Mouse (Mus musculus): Measurements from ENCODE around the gene Sord. TPM values are rescaled to one million over a fixed set of nuclear protein-coding genes. Genes with fewer than 3 reads are reported as not detected.

The Sord gene
- polyA plus RNA-seq, 1 experiment from 2014 or later, result 30.0 TPM

DNA sequence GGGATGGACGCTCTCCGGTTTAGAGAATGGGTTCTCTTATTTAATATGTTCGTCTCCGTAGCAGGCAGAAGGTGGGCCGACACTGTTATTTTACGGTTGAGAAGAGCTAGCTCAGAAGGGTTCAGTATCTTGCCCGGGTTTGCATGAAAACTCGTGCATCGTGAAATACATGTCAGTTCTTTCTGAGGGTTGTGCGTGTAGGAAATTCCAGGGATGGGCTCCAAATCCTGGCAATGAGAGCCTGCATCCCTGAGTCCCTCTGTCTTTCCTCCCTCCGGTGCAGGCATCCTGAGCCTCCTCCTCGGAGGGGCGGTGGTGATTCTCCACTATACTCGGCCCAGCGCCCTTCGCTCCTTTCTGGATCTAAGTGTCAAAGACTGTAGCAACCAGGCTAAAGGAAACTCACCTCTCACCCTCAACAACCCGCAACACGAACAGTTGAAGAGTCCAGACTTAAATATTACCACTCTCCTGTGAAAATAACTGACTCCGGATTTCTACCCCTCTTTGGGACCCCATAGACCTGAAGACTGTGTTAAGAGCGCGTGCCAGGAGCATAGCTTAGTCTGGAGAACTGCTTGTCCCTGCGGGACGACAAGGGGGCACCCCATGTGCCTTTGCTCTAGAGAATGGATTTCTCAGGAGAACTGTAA is 67.5 kb downstream of the Sord start:
- peak overlapping the region; percentile 24 for H3K4me3 ChIP-seq (ENCODE audit: low read depth, low read length)
- no peak overlapping the region for H3K9ac ChIP-seq (replicated peaks; ENCODE audit: low read depth, low read length)
- no peak for ATAC-seq (ENCODE audit: insufficient number of reproducible peaks, insufficient read depth, low FRiP score, low read depth)
- peaks cover 63% of the 10 kb centered on the region for H3K27me3 ChIP-seq (ENCODE audit: control insufficient read depth, insufficient read depth, low read length)
- 10% methylated on average over 23 of the region's 23 CpGs for WGBS
- peak overlapping the region; percentile 66 for H3K4me2 ChIP-seq (replicated peaks; ENCODE audit: low read depth, low read length)
- no peaks in the 10 kb centered on the region for H3K9me3 ChIP-seq (ENCODE audit: control insufficient read depth, low read depth, low read length)
- peaks cover 15% of the 10 kb centered on the region; the same call in 1 of the 2 replicates for H3K4me1 ChIP-seq (ENCODE audit: control insufficient read depth, insufficient read depth, low read length)
- no peak overlapping the region for H3K27ac ChIP-seq (ENCODE audit: low read length)
- no peaks in the 10 kb centered on the region for H3K36me3 ChIP-seq (ENCODE audit: control insufficient read depth, insufficient read depth, low read length)

DNA sequence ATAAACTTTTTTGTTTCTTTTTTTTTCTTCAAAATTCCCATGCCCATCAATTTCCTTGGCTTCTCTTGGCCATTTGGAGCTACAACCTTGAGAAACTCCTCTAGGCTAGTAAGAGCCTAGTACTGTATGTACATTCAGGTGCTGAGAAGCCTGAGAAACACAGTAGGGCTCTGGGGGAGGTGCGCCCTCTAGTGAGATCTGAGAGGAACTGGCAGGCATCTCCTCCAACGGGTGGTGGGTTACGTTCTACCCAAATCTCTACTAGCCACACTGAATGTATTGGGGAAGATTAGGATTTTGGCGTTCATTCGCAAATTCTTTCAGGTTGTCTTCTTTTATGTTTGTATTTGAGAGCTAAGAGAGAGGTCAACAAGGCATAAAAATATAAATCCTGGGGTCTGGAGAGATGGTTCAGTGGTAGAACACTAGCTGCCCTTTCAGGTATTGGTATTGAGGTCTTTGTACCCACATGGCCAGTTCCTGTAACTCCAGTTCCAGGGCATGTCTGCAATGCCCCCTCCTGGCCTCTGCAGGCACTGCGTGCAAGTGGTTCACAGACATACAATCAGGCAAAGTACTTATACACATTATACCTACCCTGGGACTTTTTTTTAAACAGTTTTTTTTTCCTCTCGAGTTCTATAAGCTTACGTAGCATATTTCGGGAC is 68.2 kb downstream of the Sord start:
- H3K27me3 ChIP-seq (ENCODE audit: control insufficient read depth, insufficient read depth, low read length), result peaks cover 60% of the 10 kb centered on the region
- H3K9me3 ChIP-seq (ENCODE audit: control insufficient read depth, low read depth, low read length), result no peaks in the 10 kb centered on the region
- peaks cover 15% of the 10 kb centered on the region; the same call in 1 of the 2 replicates for H3K4me1 ChIP-seq (ENCODE audit: control insufficient read depth, insufficient read depth, low read length)
- WGBS, result 10% methylated on average over 9 of the region's 9 CpGs
- no peak for ATAC-seq (ENCODE audit: insufficient number of reproducible peaks, insufficient read depth, low FRiP score, low read depth)
- no peak overlapping the region for H3K9ac ChIP-seq (replicated peaks; ENCODE audit: low read depth, low read length)
- no peak overlapping the region; the same call in 1 of the 2 replicates for H3K4me3 ChIP-seq (ENCODE audit: low read depth, low read length)
- no peak overlapping the region for H3K27ac ChIP-seq (ENCODE audit: low read length)
- no peaks in the 10 kb centered on the region for H3K36me3 ChIP-seq (ENCODE audit: control insufficient read depth, insufficient read depth, low read length)
- H3K4me2 ChIP-seq (replicated peaks; ENCODE audit: low read depth, low read length), result no peak overlapping the region

DNA sequence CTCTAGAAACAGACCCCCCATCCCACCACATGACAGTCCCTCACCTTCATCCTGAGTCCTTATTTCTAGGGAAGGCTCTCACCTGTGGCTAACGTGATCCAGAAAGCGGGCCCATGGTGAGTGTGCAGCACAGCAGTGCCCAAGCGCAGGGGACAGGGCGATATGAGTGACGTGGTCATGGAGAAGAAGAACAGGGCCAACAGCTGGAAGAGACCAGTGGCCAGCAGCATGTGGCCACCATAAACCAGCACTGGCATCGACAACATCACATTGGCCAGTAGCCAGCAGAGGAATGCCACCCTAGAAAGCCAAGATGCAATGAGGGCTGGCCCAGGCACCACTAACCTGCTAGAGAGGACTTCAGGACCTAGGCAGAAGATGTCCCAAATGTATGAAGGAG is 70.0 kb downstream of the Sord start:
- Histone ChIP-seq H3K27me3 (ENCODE audit: control insufficient read depth, insufficient read depth, low read length) (peaks cover 47% of the 10 kb centered on the region), H3K9ac (replicated peaks; ENCODE audit: low read depth, low read length) (no peak overlapping the region), H3K4me1 (ENCODE audit: control insufficient read depth, insufficient read depth, low read length) (peaks cover 7% of the 10 kb centered on the region; the same call in 1 of the 2 replicates), H3K4me2 (replicated peaks; ENCODE audit: low read depth, low read length) (no peak overlapping the region), H3K27ac (ENCODE audit: low read length) (no peak overlapping the region), H3K4me3 (ENCODE audit: low read depth, low read length) (no peak overlapping the region), H3K9me3 (ENCODE audit: control insufficient read depth, low read depth, low read length) (no peaks in the 10 kb centered on the region), H3K36me3 (ENCODE audit: control insufficient read depth, insufficient read depth, low read length) (no peaks in the 10 kb centered on the region)
- WGBS, result 87% methylated on average over 6 of the region's 6 CpGs
- ATAC-seq (ENCODE audit: insufficient number of reproducible peaks, insufficient read depth, low FRiP score, low read depth), result no peak

DNA sequence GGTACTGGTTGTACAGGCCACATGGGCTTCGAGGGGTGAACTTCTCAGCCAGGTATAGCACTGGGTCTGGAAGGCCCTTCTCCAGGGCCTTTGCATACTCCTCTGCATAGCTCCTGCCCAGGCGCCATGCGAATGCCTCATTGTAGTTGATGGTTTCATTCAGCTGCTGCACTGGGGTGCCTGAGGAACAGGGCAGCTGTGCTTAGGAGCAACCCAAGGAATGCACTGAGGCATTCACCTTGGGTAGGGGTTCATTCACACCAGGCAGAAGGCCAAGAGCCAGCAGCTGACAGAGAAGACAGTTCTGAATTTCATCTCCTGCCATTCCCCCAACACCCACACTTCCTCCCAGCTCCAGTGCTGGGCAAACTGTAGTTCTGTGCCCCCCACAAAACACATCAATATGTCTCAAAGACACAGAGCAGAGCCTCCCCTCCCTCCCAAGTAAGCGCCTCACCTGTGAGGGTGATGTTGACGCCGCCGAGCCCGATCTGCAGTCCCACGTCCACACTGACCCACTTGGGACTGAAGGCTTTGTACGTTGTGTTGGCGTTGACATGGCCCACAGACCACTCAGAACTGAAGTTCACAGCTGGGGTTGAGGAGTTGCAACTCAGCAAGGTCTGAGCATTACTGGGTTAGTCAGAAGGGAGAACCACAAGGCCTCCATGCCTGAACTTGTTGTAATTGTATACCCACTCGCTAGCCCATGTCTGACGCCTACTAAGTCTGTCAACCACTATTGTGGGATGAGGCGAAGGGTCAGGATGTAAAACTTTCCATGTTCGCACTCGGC is 70.7 kb downstream of the Sord start:
- ATAC-seq (ENCODE audit: insufficient number of reproducible peaks, insufficient read depth, low FRiP score, low read depth), result no peak
- H3K4me1 ChIP-seq (ENCODE audit: control insufficient read depth, insufficient read depth, low read length), result peaks cover 7% of the 10 kb centered on the region; the same call in 1 of the 2 replicates
- H3K9ac ChIP-seq (replicated peaks; ENCODE audit: low read depth, low read length), result no peak overlapping the region
- H3K4me2 ChIP-seq (replicated peaks; ENCODE audit: low read depth, low read length), result no peak overlapping the region
- H3K9me3 ChIP-seq (ENCODE audit: control insufficient read depth, low read depth, low read length), result no peaks in the 10 kb centered on the region
- H3K4me3 ChIP-seq (ENCODE audit: low read depth, low read length), result no peak overlapping the region
- peaks cover 40% of the 10 kb centered on the region for H3K27me3 ChIP-seq (ENCODE audit: control insufficient read depth, insufficient read depth, low read length)
- 83% methylated on average over 16 of the region's 16 CpGs for WGBS
- no peak overlapping the region for H3K27ac ChIP-seq (ENCODE audit: low read length)
- H3K36me3 ChIP-seq (ENCODE audit: control insufficient read depth, insufficient read depth, low read length), result no peaks in the 10 kb centered on the region

DNA sequence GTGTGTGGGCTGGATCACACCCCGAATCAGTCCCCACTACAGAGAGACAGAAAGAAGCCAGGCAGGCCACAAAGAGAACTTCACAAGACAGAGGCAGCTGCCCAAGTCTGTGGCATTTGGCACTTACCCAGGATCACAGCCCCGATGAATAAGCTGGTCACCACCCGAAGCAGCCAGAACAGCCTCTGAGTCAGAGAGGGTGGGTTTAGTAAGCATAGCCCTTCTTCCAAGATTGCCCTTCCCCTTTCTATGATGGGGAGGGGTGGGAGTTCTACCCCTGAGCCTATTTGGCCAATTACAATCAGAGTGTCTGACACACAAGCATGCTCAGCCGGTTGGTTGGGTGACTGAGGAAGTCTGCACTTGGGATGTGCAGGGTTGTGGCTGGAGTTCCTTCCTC is 71.6 kb downstream of the Sord start:
- Histone ChIP-seq H3K4me2 (replicated peaks; ENCODE audit: low read depth, low read length) (no peak overlapping the region), H3K27me3 (ENCODE audit: control insufficient read depth, insufficient read depth, low read length) (peaks cover 34% of the 10 kb centered on the region), H3K36me3 (ENCODE audit: control insufficient read depth, insufficient read depth, low read length) (no peaks in the 10 kb centered on the region), H3K9ac (replicated peaks; ENCODE audit: low read depth, low read length) (no peak overlapping the region), H3K4me1 (ENCODE audit: control insufficient read depth, insufficient read depth, low read length) (peaks cover 4% of the 10 kb centered on the region; the same call in 1 of the 2 replicates), H3K27ac (ENCODE audit: low read length) (no peak overlapping the region), H3K9me3 (ENCODE audit: control insufficient read depth, low read depth, low read length) (no peaks in the 10 kb centered on the region), H3K4me3 (ENCODE audit: low read depth, low read length) (no peak overlapping the region)
- 29% methylated on average over 4 of the region's 4 CpGs for WGBS
- ATAC-seq (ENCODE audit: insufficient number of reproducible peaks, insufficient read depth, low FRiP score, low read depth), result no peak

DNA sequence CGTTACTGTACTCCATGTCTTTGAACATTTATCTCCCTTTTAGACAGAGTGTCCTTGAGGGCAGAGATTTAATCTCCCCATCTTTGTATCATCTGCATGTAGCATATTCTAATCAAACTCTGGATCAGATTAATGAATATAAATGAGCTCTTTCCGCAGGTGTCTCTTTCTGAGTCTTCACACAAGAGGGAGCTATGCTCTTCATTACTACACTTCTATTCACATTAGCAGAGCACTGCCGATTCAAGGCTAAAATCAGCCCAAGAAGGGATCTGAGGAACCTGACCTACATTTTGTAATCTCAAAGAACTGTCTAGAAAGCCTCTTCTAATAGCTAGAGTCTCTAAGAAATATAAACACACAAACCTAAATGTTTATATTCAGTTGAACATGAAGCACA is 75.1 kb downstream of the Sord start:
- Histone ChIP-seq H3K4me2 (replicated peaks; ENCODE audit: low read depth, low read length) (no peak overlapping the region), H3K4me1 (ENCODE audit: control insufficient read depth, insufficient read depth, low read length) (0 out of 2 replicates have a peak, but pooled peaks cover 6% of the 10 kb centered on the region), H3K9ac (replicated peaks; ENCODE audit: low read depth, low read length) (no peak overlapping the region), H3K36me3 (ENCODE audit: control insufficient read depth, insufficient read depth, low read length) (no peaks in the 10 kb centered on the region), H3K27ac (ENCODE audit: low read length) (no peak overlapping the region), H3K9me3 (ENCODE audit: control insufficient read depth, low read depth, low read length) (no peaks in the 10 kb centered on the region), H3K27me3 (ENCODE audit: control insufficient read depth, insufficient read depth, low read length) (peaks cover 26% of the 10 kb centered on the region), H3K4me3 (ENCODE audit: low read depth, low read length) (no peak overlapping the region)
- 37% methylated on average over 3 of the region's 3 CpGs for WGBS
- no peak for ATAC-seq (ENCODE audit: insufficient number of reproducible peaks, insufficient read depth, low FRiP score, low read depth)

DNA sequence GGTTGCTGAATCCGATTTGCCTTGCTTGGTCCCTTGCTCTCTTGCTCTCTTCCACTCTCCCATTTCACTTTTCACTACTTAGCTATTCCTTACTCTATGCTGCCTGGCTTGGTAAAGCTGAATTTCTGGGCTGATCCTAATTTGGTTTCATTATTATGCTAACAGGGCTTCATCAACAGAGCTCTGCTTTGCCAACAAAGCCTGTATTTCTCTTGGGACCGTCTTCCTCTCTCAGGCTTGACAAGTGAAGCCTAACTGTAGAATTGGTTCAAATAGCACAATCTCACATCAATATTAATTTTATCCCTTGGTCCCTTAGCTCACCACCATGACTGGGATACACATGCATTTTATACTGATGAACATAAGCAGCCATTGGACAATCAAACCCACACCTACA is 77.0 kb downstream of the Sord start:
- Histone ChIP-seq H3K9me3 (ENCODE audit: control insufficient read depth, low read depth, low read length) (no peaks in the 10 kb centered on the region), H3K27me3 (ENCODE audit: control insufficient read depth, insufficient read depth, low read length) (peaks cover 21% of the 10 kb centered on the region), H3K27ac (ENCODE audit: low read length) (no peak overlapping the region), H3K36me3 (ENCODE audit: control insufficient read depth, insufficient read depth, low read length) (no peaks in the 10 kb centered on the region), H3K9ac (replicated peaks; ENCODE audit: low read depth, low read length) (no peak overlapping the region), H3K4me1 (ENCODE audit: control insufficient read depth, insufficient read depth, low read length) (0 out of 2 replicates have a peak, but pooled peaks cover 6% of the 10 kb centered on the region), H3K4me2 (replicated peaks; ENCODE audit: low read depth, low read length) (no peak overlapping the region), H3K4me3 (ENCODE audit: low read depth, low read length) (no peak overlapping the region)
- 52% methylated on average over 2 of the region's 2 CpGs for WGBS
- ATAC-seq (ENCODE audit: insufficient number of reproducible peaks, insufficient read depth, low FRiP score, low read depth), result no peak

DNA sequence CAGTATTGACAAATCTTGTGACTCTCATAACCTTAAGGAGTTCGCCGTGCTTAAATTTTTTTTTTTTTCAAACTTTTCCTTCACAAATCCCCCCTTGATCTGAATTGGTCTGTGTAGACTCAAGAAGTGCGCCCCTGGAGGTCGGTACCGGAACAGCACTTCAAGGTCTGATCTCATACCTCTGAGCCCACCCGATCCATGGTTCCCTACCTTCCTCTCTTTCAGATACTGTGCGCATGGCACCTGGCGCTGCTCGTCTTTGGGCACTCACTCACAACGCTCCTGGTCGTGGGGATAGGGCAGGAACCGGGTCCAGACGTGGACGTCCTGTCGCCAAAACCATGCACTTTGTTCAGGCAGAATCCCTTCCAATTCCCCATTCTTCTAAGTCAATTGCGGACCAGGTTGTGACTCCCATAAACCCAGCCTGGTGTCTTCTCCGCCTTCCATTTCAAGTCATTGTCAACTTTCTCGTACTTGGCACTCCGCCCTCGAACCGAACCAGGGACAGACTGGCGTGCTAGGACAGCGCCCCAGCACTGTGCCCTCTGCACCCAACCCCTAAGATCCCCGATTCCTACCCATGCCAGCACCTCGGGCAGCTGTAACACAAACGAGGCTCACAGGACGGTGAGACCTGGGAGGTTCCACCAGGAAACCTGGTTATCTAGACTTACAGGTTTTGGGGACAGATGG is 78.3 kb downstream of the Sord start:
- Histone ChIP-seq H3K4me2 (replicated peaks; ENCODE audit: low read depth, low read length) (peak overlapping the region; percentile 43), H3K4me3 (ENCODE audit: low read depth, low read length) (peak overlapping the region; percentile 19), H3K36me3 (ENCODE audit: control insufficient read depth, insufficient read depth, low read length) (no peaks in the 10 kb centered on the region), H3K27ac (ENCODE audit: low read length) (no peak overlapping the region), H3K9me3 (ENCODE audit: control insufficient read depth, low read depth, low read length) (no peaks in the 10 kb centered on the region), H3K27me3 (ENCODE audit: control insufficient read depth, insufficient read depth, low read length) (peaks cover 20% of the 10 kb centered on the region), H3K9ac (replicated peaks; ENCODE audit: low read depth, low read length) (no peak overlapping the region), H3K4me1 (ENCODE audit: control insufficient read depth, insufficient read depth, low read length) (0 out of 2 replicates have a peak, but pooled peaks cover 6% of the 10 kb centered on the region)
- 0 out of 2 replicates have a peak, but pooled peaks have one; percentile 42 for ATAC-seq (ENCODE audit: insufficient number of reproducible peaks, insufficient read depth, low FRiP score, low read depth)
- 4% methylated on average over 27 of the region's 27 CpGs for WGBS
